Comparison of ENCODE assay signal across 28 mouse cellular contexts in genomic region chr7:129303356-129303755, GRCm38 (mm10). TPM values are rescaled to one million over a fixed set of nuclear protein-coding genes. Genes with fewer than 3 reads are reported as not detected.
"Had no signal": no experiment of that assay in that cellular context is flagged by ENCODE, and none has a peak within 500 bp of the region (broad histone marks: within the 10 kb centered on the region; RNA-seq: fewer than 3 reads in every experiment).

No protein-coding gene starts in this region.

- H3K4me1 ChIP-seq: limb, embryonic 10.5 days; liver, embryonic 13.5 days; liver, embryonic 15.5 days had no signal

- H3K4me2 ChIP-seq: heart, embryonic 12.5 days; hindbrain, embryonic 12.5 days; hindbrain, embryonic 14.5 days; limb, embryonic 12.5 days; liver, embryonic 11.5 days; liver, embryonic 13.5 days; liver, embryonic 15.5 days had no signal

- H3K27me3 ChIP-seq: heart, embryonic 12.5 days; hindbrain, embryonic 12.5 days; limb, embryonic 12.5 days; liver, embryonic 13.5 days; liver, embryonic 15.5 days had no signal

- H3K36me3 ChIP-seq: heart, embryonic 10.5 days; heart, embryonic 12.5 days; hindbrain, embryonic 10.5 days; hindbrain, embryonic 12.5 days; limb, embryonic 10.5 days; limb, embryonic 12.5 days; liver, embryonic 13.5 days; liver, embryonic 15.5 days had no signal

- DNase-seq: gastrocnemius, adult 2 months; gastrocnemius, postnatal 10 days; gastrocnemius, postnatal 25 days; heart, adult 18-20 months; heart, postnatal 10 days; heart, postnatal 4 days; kidney, adult 18-20 months; kidney, adult 8-10 months; kidney, postnatal 36 days; layer of hippocampus, adult 9-11 months; layer of hippocampus, postnatal 36 days; liver; liver, embryonic 13.5 days had no signal

- H3K4me3 ChIP-seq: gastrocnemius, adult 2 months; heart, embryonic 10.5 days; heart, embryonic 12.5 days; hindbrain, embryonic 10.5 days; hindbrain, embryonic 12.5 days; limb, embryonic 10.5 days; limb, embryonic 12.5 days; liver, embryonic 13.5 days; liver, embryonic 15.5 days had no signal

- ATAC-seq: hindbrain, embryonic 16.5 days; inflammation-experienced regulatory T-cells, adult 6 months; intestine, embryonic 16.5 days had no signal

- H3K27ac ChIP-seq: gastrocnemius, adult 2 months; heart, embryonic 10.5 days; hindbrain, embryonic 10.5 days; hindbrain, embryonic 12.5 days; hindbrain, embryonic 14.5 days; limb, embryonic 10.5 days; limb, embryonic 12.5 days; liver, embryonic 13.5 days; liver, embryonic 15.5 days had no signal

- H3K9ac ChIP-seq: heart, embryonic 12.5 days; hindbrain, embryonic 12.5 days; hindbrain, embryonic 14.5 days; limb, embryonic 12.5 days; liver, embryonic 13.5 days; liver, embryonic 15.5 days had no signal

- H3K9me3 ChIP-seq: heart, embryonic 10.5 days; heart, embryonic 12.5 days; hindbrain, embryonic 10.5 days; hindbrain, embryonic 12.5 days; limb, embryonic 10.5 days; limb, embryonic 12.5 days; liver, embryonic 13.5 days; liver, embryonic 15.5 days had no signal

RNA-seq across cellular contexts. Expression of gene Plpp4, which starts 46.5 kb away (rescaled TPM):
- total RNA-seq: gastrocnemius, adult 2 months; gastrocnemius, postnatal 25 days; granulocyte monocyte progenitor cell, adult 5-6 weeks; heart, adult 18-20 months; heart, adult 8-10 months; heart, postnatal 25 days; heart, postnatal 4 days had no signal
- polyA plus RNA-seq: inflammation-experienced regulatory T-cells, adult 6 months; limb, embryonic 10.5 days; liver, embryonic 15.5 days had no signal
